Mouse (Mus musculus) heart, postnatal 0 days (tissue): ENCODE results near the gene Defb45.

ENCODE experiments used
- CTCF ChIP-seq: IDR thresholded peaks from 2 replicates; pipeline ENCODE4 v1.5.1; 2016; ENCODE audit warnings: antibody characterized with exemption, control low read depth, low read depth
- EP300 ChIP-seq: IDR thresholded peaks from 2 replicates; pipeline ENCODE4 v1.6.1; 2016; ENCODE audit warnings: antibody characterized with exemption, low read depth

DNA sequence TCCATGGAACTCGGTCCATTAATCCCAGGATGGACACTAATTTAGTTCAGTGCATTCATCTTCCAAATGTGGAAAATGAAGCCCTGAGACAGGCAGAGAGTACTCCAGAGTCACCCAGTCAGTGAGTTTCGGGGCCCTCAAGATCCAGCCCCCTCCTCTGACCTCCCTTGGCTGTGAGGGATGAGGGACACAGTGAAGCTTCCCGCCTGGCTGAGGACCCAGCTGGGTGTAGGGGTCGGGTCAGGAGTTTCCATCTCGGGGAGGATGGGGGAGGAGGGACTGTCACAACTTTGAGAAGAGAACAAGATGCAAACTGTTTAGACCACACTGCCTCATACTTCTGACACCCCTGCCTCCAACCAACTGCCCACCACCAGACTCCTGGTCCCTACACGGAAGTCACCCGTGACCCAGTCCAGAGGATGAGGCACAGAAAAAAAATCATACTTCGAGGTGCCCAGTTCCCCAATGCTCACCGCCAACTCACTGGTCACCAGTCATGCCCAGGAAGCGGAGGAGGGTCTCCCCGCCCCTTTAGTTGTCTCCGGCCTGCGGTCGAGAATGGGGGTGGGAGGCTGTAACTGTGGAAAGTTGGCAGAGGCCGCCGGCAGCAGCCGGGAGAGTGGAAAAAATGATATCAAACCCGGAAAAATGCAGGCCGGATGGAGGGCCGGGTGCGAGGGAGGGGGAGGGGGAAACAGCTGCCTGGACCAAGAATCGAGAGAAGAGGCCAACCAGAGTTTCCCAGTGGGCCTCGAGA lies 37.2 kb upstream of the Defb45 start:
- TF ChIP-seq EP300 (peak; percentile 92), CTCF (no peak)
